ENCODE assay signal across 8 mouse cellular contexts in the genomic region with DNA sequence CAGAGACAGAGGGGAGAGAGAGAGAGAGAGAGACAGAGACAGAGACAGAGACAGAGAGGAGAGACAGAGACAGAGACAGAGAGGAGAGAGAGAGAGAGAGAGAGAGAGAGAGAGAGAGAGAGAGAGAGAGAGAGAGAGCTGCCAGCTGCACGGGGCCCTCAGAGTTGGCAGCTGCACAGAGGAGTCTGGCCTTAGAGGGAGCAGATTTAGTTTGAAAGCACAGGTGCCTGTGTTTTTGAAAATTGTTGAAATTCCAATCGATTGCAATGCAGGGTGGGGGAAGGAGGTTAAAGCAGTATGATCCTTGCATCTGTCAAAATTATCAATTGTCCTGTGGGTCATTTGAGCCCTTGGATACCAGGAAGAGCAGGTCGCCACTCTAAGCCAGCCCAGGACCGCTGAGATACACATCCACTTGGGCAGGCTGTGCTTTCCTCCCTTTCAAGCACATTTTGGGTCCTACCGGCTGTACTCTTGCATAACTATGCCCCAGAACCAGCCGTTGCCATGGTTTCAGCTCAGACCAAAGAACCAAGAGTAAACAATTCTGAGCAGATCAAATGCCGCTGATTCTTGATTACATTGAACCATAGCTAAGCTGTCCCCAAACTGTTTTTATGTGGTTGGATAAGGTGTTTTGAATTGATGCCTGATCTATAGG.
DNase-seq lines count a peak whose midpoint lies in the region; ATAC-seq and TF ChIP-seq lines count a peak whose summit lies in the region.

No protein-coding gene starts in this region.

- TF ChIP-seq CTCF in cortical plate, adult 2 months (IDR thresholded peaks at IDR 0.05; ENCODE audit: extremely low read depth, insufficient read depth, low read length): no peak

- no peaks in the 10 kb centered on the region for H3K9me3 ChIP-seq in liver, embryonic 16.5 days (replicated peaks; ENCODE audit: control insufficient read depth, low read length)

- H3K4me1 ChIP-seq in cortical plate, adult 2 months (ENCODE audit: control insufficient read depth, insufficient read depth, low read length): peaks cover 7% of the 10 kb centered on the region
- no peaks in the 10 kb centered on the region for H3K4me1 ChIP-seq in liver, embryonic 16.5 days (ENCODE audit: control insufficient read depth, low read depth, low read length)

- no peaks in the 10 kb centered on the region for H3K27me3 ChIP-seq in liver, embryonic 16.5 days (ENCODE audit: control insufficient read depth, insufficient read depth, low read depth, low read length)

- intact Hi-C loops in heart, postnatal 10 days (cut with DNase I): no loop called here

- H3K4me3 ChIP-seq in cortical plate, adult 2 months (ENCODE audit: insufficient read depth, low read length): no peak overlapping the region
- no peak overlapping the region for H3K4me3 ChIP-seq in liver, embryonic 16.5 days (ENCODE audit: low read depth, low read length)

- no peak overlapping the region for H3K9ac ChIP-seq in liver, embryonic 16.5 days (ENCODE audit: low read depth, low read length)

- WGBS in liver, embryonic 16.5 days (ENCODE audit: insufficient replicate concordance): 42% methylated on average over 7 of the region's 7 CpGs

- 0 out of 2 replicates have a peak, but pooled peaks have one; percentile 41 for TF ChIP-seq POLR2A in cortical plate, adult 2 months (IDR thresholded peaks at IDR 0.05; ENCODE audit: extremely low read depth, insufficient read depth, low read length)

- ATAC-seq in liver, embryonic 16.5 days (ENCODE audit: low read depth): peak; percentile 71

- no peaks in the 10 kb centered on the region for H3K36me3 ChIP-seq in liver, embryonic 16.5 days (ENCODE audit: control insufficient read depth, insufficient read depth)

- peak; percentile 12 for DNase-seq in cerebellum, adult 9-11 months
- DNase-seq in cerebellum, adult 11 months: no peak
- peak; percentile 72 to 85 for DNase-seq in layer of hippocampus, adult 18-20 months (ENCODE audit: low spot score in 2 of 2)
- DNase-seq in right cerebral cortex, postnatal 4 days: peak; percentile 39
- no peak for DNase-seq in spleen, adult 18-20 months
- no peak for DNase-seq in heart, postnatal 10 days

- H3K27ac ChIP-seq in cortical plate, adult 2 months (ENCODE audit: insufficient read depth, low read length): no peak overlapping the region
- no peak overlapping the region for H3K27ac ChIP-seq in liver, embryonic 16.5 days (ENCODE audit: low read length)

- 0 out of 2 replicates have a peak overlapping the region, but pooled peaks have one; percentile 1 for H3K4me2 ChIP-seq in liver, embryonic 16.5 days (ENCODE audit: low read depth, low read length)

Comparison
In these comparisons a context has a peak if more than half of its experiments do, and no peak if none do; other contexts are left out.
1. DNase-seq: peak in cerebellum, adult 9-11 months (single experiment), layer of hippocampus, adult 18-20 months (2 of 2) and right cerebral cortex, postnatal 4 days (single experiment); none in cerebellum, adult 11 months (single experiment), spleen, adult 18-20 months (0 of 2) and heart, postnatal 10 days (0 of 2).